Mouse (Mus musculus) left cerebral cortex, postnatal 36 days (tissue): Measurements from ENCODE around the gene Gm15319. TPM values are rescaled to one million over a fixed set of nuclear protein-coding genes. Genes with fewer than 3 reads are reported as not detected.
"Not testable (repeated sequence)": the region's sequence is repeated elsewhere in the genome, so short reads cannot be mapped to it uniquely, and the experiment has no call there.

Experiments
- DNase-seq, 2 experiments: peaks; one replicate each; pipeline ENCODE4 v3.0.0; 2021 to 2022; ENCODE audit warnings: low spot score in 2 of 2, mixed read lengths in 1 of 2
- intact Hi-C: fragments of 180-260 bp; cut with DNase I; formaldehyde crosslinking; loops from one replicate; pipeline ENCODE4 v1.15.1; 2025
- total RNA-seq, 2 experiments: library from RNA; stranded (reverse); gene quantifications; 2 replicates each; pipeline ENCODE4 v1.2.3; 2021

Gene Gm15319
- 1 to 10 TPM; 1.5 to 3.0 TPM for total RNA-seq

DNA sequence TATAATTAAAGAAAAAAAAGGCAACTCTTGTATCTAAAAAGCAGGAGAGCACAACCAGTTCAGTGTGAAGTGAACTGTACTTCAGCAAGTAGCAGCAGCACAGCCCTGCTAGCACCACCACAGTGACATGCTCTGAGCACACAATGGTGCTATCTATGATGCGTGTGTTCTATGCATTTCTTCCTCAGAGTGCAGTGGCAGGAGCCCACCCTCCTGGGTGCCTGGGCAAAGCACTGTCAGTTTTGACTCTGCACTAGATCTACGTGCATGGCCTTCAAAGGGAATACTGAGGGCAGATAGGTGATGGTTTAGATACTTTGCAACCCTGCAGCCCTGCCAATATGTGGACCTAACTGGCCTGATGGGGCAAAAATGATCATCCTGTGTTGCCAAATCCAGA lies at the start of gene Gm15319:
Gene Gm15319 (minus strand): TSS at position 101 of the 400 bp plus-strand sequence.
- intact Hi-C loops, DNase-seq: not testable (repeated sequence)

DNA sequence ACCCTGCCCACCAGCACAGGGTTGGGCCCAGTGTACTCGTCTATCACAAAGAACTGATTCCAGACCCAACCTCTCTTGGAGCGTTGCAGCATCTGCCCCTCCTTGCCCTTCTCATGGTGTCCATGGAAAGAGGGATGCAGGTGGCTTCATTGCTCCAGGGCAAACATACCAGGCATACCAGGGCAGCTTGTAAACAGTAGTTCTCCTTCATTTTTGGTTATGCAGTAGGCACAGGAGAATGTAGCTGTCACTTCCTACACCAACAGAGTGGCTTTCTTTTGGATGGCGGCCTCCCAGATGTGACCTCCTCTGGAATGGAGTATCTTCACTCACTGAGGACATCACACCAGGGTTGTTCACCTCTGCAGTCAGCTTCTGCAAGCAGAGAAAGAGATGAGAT lies 47.3 kb upstream of the Gm15319 start:
- intact Hi-C loops, DNase-seq: not testable (repeated sequence)

GRCm38 (mm10) chr8:20408441-20409030 lies 45.5 kb upstream of the Gm15319 start:
- intact Hi-C loops: not testable (repeated sequence)
- DNase-seq: peak; percentile 6 to 27

DNA sequence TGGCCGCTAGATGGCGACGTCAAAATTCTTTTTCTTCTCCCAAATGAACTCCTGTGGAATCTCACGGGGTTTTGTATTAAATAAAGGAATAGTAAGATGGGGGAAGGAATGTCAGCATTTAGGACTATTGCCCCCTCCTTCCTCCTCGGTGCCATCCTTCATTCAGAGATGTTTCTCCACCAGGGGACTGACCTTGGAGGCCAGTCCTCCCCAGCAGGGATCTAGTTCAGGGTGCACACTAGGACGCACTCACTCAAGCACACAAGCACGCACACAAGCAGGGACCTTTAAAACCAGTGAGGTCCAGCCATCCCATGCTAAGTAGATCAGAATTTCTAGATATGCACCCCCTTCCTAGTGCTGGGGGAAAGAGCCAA lies 26.3 kb upstream of the Gm15319 start:
- peak; percentile 46 to 64 for DNase-seq
- intact Hi-C loops: not testable (repeated sequence)

DNA sequence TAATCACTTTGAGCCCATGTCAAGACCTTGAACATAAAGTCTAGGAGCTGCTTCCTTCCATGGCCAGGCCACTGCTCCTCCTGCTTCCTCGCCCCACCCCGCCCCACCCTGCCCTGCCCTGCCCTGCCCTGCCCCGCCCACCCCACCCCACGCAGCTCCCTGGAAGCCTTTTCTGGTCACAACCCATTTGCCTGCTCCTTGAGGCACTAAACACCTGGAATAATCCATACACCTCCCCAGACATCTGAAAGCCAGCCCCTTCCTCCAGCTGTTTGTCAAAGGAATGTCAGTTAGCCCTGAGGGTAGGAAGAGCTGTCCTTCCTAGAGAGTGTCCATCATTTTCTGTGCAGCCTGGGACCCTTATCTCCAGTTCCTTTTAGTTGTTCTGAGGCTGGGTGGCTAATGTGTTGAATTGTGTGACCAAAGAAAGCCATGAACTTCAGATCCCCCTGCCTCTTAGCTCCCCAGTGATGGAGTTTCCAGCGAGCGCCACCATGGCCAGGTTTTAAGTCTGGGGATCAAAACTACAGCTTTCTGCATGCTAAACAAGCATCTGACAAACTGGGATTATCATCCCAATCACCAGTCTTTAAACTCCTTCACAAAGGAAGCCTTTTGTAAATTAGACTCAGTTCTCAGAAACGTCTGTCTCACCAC lies 25.8 kb upstream of the Gm15319 start:
- intact Hi-C loops: not testable (repeated sequence)
- peak; percentile 19 to 24 for DNase-seq

DNA sequence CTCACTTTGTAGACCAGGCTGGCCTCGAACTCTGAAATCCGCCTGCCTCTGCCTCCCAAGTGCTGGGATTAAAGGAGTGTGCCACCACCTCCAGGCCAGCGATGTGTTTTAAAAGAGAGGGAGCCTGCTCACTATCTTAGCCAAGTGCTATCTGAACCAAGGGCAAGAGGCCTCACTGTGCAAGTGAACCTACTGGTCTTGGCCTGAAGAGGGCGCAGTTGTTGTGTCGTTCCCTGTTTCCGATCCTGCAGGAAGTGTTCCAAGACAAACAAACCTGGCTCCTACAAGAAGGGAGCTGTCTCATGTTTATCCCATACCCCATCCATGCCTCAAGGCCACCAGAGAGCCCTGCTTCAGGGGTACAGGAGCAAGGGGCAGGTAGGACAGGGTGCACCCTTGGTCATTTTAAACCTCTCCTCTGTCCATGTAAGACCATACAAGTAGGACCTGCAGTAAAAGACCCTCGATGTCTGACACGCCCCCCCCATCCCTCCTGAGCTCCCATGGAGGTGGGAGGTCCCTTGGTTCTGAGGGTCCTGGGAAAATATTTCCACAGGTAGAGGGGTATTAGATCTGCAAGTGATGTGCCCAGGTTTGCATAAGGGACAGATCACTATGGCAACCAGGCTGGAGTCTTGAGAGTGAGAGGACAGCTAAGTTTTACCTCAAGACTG lies 24.2 kb upstream of the Gm15319 start:
- intact Hi-C loops: not testable (repeated sequence)
- DNase-seq: peak; percentile 7

GRCm38 (mm10) chr8:20384990-20385389 lies 22.0 kb upstream of the Gm15319 start:
- intact Hi-C loops: not testable (repeated sequence)

GRCm38 (mm10) chr8:20384131-20384530 lies 21.1 kb upstream of the Gm15319 start:
- intact Hi-C loops: not testable (repeated sequence)

More at GRCm38 (mm10) chr8:20384990-20385389, 22.0 kb upstream of the Gm15319 start:
- not testable (repeated sequence) for DNase-seq

GRCm38 (mm10) chr8:20382146-20382545 lies 19.1 kb upstream of the Gm15319 start:
- DNase-seq, intact Hi-C loops: not testable (repeated sequence)

More at GRCm38 (mm10) chr8:20384131-20384530, 21.1 kb upstream of the Gm15319 start:
- peak; percentile 10 to 25 for DNase-seq

DNA sequence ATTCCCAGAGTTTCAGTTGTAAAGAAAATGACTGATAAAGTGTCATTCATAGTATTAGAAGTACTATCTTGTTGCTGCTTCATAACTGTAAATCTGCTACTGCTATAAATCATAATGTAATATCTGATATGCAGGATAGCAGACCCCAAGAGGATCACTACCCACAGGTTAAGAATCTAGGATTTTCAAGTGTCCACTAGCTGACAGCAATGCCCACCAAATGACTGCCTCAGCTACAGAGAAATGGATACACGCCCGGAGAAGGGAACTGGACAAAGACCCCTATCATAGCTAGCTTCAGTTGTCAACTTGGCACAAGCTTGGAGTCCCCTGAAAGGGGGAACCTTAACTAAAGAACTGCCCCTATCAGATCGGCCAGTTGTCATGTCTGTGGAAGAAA lies 18.6 kb upstream of the Gm15319 start:
- intact Hi-C loops: not testable (repeated sequence)
- peak in 1 of 2 experiments; percentile 2 for DNase-seq

- peak in 1 of 2 experiments; percentile 4 for DNase-seq
- intact Hi-C loops: not testable (repeated sequence)
Measured at GRCm38 (mm10) chr8:20381239-20381620, 18.2 kb upstream of the Gm15319 start.

- intact Hi-C loops: not testable (repeated sequence)
- DNase-seq: peak in 1 of 2 experiments; percentile 18
Measured at GRCm38 (mm10) chr8:20380590-20381238, 17.7 kb upstream of the Gm15319 start.

GRCm38 (mm10) chr8:20379650-20380436 lies 16.8 kb upstream of the Gm15319 start:
- intact Hi-C loops: not testable (repeated sequence)
- peak in 1 of 2 experiments; percentile 17 for DNase-seq

GRCm38 (mm10) chr8:20378786-20379649 lies 16.0 kb upstream of the Gm15319 start:
- peak; percentile 13 to 40 for DNase-seq

DNA sequence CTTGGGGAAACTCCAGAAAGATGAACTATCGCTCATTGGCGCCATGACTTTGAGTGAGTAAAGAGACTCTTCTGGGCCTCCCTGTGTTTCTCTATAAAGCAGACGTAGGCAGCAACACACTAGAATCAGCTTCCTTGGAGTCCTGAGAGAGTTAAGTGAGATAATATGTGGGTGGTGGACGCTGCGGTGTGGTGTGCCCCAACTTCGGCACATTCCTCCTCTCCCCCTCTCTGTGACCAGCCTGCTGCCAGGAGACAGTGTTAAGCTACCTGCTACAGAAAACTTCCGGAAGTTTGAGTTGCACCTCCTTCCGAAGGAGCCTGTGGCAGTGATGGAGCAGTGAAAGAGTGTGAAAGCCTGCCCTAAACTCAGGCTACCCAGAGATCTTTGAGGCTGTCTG lies 15.3 kb upstream of the Gm15319 start:
- intact Hi-C loops: not testable (repeated sequence)
- DNase-seq: peak; percentile 71 to 73

More at GRCm38 (mm10) chr8:20378786-20379649, 16.0 kb upstream of the Gm15319 start:
- intact Hi-C loops: not testable (repeated sequence)

GRCm38 (mm10) chr8:20375698-20376097 lies 12.7 kb upstream of the Gm15319 start:
- intact Hi-C loops: not testable (repeated sequence)
- peak in 1 of 2 experiments; percentile 9 for DNase-seq

GRCm38 (mm10) chr8:20356386-20356785 lies 6.6 kb downstream of the Gm15319 start:
- DNase-seq, intact Hi-C loops: not testable (repeated sequence)

- peak in 1 of 2 experiments; percentile 5 for DNase-seq
- intact Hi-C loops: not testable (repeated sequence)
Measured at GRCm38 (mm10) chr8:20353579-20353978, 9.4 kb downstream of the Gm15319 start.
